Mouse (Mus musculus) spleen, postnatal 36 days (tissue): ENCODE measurements around the gene Tprkb.
A peak's percentile ranks its signal among the peaks of the same experiment; 100 is the strongest.
"Not testable (repeated sequence)": the region's sequence is repeated elsewhere in the genome, so short reads cannot be mapped to it uniquely, and the experiment has no call there.

Source experiments
- DNase-seq, 2 experiments: peaks; one replicate each; pipeline ENCODE4 v3.0.0; 2022; ENCODE audit warnings: low spot score in 2 of 2, mixed read lengths in 1 of 2

Tprkb gene

DNA sequence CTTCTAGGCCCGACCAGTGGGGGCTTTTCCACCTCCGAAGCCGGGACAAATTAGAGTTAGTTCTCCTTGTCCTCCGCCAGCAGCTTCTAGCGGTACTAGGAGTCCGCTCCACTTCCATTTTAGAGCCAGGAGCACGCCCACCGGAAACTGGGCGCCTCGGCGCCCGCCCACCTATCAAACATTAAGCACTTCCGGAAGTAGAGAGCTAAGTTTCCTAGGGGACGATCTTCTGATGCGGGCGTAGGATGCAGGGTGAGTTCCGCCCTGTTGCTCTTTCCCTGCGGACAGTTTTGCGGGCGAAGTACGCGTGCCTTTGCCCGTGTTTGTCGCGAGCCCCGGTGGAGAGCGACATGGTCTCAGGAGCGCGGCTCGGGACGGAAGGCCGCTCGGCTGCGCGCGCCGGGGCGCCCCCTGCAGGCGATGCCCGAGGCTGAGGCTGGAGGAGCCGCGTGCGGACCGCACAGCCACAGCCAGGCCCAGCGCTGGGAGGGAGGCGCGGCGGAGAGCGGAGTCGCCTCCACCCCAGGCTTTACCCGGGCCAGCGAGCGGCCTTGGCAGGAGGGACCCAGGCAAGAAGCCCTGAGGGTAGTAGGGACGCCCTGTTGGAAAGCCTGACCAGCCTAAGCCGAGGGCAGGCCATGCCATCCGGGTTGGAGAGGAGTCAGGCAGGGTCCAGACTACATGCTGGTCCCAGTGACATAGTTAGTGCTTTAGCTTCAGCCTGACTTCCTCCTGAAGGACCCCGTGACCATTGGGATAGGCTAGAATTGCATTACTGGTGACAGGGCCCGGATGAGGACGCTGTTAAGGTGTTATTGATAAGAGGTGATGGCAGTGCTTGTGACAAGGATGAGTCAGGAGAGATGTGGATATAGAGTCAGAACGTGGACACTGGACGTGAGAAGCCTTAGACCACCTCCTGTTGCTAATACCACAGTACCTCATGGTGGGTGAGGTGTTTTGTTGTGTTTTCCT, 4.2 kb downstream of the Tprkb start, which contains the start of gene Nat8f1:
Gene Nat8f1 (minus strand): TSS at position 149 of the 975 bp plus-strand sequence.
- peak; percentile 82 to 89 for DNase-seq

DNA sequence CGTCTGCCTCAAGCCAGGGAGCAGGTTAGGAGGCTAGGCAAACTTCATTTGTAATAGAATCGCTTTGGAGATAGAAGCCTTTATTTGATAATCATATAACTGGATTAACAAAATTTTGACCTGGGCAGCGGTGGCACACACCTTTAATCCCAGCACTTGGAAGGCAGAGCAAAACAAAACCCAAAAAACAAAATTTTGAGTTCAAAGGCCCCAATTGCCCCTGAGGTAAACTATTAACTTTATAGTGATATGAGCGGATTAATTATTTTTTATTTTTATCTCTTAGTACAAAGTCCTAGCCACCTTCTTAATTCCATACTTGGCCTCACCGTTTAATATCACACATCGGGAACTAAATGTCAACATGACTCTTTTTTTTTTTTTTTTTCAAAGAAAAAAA, 4.9 kb downstream of the Tprkb start:
- DNase-seq, result no peak

DNA sequence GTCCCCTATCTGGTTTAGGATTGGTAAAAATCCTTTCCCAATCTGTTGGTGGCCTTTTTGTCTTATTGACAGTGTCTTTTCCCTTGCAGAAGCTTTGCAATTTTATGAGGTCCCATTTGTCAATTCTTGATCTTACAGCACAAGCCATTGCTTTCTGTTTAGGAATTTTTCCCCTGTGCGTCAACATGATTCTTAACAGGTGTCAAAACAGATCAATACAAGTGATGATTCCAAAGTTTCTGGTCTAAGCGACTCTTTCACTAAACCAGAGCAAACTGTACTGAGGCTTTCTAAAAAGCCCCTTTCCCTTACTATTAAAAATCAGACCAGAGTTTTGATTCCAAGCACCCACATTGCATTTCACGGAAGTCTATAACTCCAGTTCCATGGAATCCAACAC, 6.7 kb downstream of the Tprkb start:
- not testable (repeated sequence) for DNase-seq

DNA sequence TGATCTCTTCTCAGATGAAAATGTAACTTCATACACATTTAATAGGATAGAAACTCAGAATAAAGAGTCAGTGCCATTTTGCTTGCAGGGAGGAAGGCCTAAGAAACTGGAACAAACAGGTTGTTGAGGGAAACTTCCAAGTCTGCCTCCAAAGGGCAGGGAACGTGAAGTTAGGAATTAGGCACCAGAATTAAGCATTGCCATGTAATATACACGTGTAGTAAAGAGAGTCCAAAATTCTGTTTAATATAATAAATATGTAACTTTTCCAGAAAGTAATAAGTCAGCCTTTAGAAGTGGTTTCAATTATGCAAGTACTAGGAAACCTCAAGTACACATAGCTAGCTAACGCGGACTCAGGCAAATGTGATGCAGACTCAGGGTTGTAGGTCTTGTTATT, 7.7 kb downstream of the Tprkb start:
- DNase-seq, result no peak

DNA sequence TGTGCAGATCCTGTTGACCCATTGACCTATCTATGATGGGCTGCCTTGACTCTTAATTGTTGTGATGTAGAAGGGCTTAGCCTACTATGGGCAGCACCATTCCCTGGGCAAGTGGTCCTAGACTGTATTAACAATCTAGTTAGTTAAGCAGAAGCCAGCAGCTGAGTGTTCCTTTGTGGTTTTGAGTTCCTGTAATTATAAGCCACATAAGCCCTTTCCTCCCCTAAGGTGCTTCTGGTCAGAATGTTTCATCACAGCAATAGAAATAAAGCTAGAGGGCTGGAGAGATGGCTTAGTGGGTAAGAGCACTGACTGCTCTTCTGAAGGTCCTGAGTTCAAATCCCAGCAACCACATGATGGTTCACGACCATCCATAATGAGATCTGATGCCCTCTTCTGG, 12.0 kb downstream of the Tprkb start:
- no peak for DNase-seq

DNA sequence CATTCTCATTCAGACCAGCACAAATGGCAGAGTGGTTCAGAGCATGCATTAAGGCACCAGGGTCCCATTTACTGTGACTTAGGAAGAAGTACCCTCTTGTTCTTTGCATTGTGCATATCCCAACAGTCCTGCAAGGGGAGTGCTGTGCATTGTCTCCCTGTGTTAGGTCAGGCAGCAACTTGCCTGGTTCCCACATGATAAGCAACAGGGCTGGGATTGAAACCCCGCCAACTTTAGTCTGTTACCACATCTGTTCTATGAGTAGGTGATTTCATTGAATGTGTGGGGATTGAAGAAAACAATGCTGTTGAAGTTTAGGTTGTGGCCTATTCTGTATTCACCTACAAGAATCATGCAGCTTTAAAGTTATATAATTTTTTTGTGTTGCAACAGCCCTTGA, 15.0 kb downstream of the Tprkb start:
- DNase-seq, result no peak

DNA sequence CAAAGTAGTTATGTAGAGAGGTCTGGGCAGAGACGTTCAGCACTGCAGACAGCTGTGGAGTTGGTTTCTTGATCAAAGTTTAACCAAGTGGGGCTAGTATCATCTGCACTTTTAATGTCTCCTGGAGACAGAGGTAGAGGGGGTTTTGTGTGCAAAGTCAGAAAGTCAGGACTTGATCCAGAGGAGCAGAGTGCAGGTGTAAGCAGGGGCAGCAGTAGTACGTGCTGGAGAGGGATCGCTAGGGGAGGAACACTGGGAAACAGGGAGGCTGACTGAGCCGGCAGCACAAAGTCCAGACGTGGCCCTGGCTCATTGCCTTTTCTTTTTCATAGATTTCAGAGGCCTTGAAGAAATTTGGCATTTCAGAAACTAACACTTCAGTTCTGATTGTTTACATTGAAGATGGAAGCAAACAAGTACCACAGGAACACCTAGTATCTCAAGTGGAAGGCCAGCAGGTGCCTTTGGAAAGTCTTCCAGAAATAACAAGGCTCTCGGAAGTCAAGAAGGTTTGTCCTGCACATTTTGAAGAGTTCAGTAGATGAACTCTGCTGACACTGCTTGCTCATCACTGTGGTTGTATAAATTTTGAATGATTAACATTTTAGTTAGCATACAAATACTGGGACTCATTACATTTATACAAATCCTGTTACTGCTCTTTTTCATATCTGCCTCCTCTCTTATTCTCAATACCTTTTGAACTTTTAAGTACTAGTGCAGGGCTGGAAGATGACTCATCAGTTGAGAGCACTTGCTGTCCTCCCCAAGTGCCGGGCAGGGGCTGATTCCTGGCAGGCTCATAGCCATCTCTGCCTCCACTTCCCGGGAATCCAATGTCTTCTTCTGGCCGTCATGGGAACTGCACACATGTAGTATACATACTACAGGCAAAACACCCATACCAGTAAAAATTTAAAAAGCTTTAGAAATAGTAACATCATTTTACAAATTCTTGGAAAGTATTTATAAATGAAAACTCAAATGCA, 16.1 kb downstream of the Tprkb start:
- no peak for DNase-seq

DNA sequence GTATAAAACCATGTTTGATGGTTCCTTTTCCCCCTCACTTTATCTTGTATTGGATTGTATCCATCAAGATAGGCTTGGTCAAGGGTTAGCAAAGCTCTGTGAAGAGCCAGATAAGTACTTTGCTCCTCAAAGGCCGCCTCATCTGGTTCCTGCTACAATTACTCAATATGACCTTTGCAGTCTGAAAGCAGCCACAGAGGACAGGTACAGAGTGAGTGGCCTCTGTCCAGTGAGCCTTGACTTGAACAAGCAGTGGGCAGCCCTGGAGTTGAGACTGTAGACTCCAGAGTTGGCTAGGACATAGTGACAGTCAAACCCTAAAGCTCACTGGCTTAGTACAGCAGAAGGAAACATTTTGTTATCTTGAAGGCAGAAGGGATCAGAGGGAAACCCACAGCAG, 17.6 kb downstream of the Tprkb start:
- DNase-seq, result no peak

DNA sequence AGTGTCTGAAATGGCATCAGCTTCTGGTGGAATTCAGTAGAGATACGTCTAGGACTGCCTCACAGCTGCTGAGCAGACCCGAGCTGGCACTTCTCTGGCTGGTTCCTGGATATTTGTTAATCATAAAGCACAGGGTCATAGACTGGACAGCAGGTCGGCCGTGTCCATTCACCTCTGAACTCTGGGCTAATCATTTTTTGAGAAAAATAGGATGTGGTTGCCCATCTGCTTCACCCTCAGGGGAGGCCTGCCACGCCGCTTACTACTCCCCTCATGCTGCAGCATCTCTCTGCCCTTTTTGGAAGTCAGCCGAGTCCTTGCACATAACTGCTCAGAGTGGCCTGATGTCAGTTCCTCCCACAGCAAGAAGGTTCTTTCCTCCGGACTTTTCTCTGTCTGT, 22.4 kb downstream of the Tprkb start:
- DNase-seq, result no peak

DNA sequence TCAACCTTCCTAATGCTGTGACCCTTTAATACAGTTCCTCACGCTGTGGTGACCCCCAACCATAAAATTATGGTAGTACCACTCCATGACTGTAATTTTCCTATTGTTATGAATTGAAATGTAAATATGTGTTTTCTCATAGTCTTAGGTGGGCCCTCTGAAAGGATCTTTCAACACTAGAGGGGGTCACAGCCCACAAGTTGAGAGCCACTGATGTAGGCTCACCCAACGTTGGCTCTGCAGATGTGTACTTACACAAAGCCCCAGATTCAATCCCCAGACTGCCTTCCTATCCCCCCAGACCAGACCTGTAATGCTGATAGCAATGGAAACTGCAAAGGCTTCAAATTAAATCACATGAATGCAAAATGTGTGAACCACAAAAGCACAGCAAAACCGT, 24.0 kb downstream of the Tprkb start:
- DNase-seq, result no peak

DNA sequence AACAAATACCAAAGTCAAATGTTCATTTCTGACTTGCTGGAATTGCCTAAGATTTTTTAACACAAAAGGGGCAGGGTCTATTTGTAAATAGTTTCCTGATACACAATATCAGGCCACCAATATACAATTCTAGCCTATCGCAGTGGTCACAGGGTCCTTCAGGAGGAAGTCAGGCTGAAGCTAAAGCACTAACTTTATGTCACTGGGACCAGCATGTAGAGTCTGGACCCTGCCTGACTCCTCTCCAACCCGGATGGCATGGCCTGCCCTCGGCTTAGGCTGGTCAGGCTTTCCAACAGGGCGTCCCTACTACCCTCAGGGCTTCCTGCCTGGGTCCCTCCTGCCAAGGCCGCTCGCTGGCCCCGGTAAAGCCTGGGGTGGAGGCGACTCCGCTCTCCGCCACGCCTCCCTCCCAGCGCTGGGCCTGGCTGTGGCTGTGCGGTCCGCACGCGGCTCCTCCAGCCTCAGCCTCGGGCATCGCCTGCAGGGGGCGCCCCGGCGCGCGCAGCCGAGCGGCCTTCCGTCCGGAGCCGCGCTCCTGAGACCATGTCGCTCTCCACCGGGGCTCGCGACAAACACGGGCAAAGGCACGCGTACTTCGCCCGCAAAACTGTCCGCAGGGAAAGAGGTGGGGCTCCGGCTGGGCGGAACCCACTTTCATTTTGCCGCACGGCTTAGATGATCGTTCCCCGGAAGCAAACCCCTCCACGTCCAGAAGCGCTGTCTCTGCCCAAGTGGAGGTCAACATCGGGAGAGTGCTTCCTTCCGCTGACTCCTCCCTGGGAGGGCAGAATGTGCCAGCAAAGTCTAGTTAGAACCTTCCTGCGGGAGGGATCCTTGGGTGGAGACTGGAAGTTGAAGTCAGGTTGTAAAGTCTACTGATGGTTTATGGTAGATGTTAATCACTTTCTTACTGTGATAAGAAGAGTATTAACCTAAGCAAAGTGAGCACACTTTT, 25.1 kb downstream of the Tprkb start:
- DNase-seq, result peak; percentile 78 to 80

DNA sequence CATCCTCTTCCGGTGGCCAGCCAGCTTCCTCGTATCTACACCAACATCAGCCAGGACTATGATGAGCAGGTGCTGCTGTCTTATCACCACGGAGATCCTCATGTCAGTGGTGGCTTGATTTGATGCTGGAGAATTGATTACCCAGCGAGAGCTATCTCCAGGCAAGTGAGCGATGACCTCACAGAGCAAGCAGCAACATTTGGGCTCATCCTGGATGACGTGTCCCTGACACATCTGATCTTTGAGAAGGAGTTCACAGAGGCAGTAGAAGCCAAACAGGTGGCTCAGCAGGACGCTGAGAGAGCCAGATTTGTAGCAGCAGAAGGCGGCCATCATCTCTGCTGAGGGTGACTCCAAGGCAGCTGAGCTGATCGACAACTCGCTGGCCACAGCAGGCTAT, 27.0 kb downstream of the Tprkb start:
- no peak for DNase-seq

DNA sequence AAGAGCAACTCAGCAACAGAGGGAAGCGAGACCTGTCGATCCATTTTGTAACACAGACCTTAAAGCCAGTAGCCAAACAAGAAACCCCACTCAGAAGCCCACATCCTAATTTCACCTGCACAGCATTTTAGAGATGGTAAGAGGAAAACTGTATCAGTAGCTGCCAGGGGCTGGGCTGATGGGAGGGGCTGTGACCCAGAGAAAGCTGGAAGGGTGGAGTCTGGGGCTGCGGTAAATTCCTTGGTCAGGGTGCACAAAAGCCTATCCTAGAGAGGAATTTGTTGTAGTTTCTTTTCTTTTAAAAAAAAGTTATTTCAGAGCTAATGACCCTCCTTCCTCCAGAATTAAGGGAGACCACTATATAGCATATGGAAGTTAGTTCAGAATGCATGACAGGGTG, 30.8 kb downstream of the Tprkb start:
- no peak for DNase-seq

DNA sequence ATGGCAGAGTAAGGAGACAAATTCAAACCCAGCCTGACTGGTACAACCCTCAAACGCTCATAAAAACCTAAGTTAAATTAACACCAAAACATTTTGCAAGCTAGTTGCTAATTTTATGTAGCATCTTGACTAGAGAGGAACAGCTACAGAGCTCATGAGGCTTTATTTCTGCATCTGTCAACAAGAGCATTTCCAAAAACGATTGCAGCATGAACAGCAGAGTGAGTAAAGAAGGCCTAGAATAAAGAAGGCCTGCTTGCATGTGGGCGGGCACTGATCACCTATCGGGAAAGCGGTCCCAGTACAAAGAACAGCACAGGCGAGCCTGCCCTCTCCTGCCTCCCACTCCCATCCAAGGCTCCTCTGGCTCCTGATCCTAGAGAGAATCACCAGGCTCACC, 36.9 kb downstream of the Tprkb start:
- DNase-seq, result no peak

DNA sequence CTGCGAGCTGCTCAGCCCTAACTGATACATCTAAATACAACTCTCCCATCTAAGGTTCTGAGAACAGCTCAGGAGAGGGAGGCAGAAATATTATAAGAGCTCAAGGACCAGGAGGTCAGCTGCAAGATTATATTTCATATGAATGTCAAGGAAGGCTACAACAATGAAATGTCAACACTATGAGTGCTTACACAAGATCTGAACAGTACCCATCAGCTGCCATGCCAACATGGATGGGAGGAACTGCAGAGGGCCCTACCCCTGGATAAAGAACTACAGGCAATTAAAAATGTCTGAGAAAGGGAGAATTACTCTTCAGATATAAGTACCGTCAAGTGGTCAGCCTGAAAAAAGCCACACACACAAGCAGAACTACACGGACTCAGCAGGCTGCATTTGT, 45.9 kb downstream of the Tprkb start:
- DNase-seq, result no peak

DNA sequence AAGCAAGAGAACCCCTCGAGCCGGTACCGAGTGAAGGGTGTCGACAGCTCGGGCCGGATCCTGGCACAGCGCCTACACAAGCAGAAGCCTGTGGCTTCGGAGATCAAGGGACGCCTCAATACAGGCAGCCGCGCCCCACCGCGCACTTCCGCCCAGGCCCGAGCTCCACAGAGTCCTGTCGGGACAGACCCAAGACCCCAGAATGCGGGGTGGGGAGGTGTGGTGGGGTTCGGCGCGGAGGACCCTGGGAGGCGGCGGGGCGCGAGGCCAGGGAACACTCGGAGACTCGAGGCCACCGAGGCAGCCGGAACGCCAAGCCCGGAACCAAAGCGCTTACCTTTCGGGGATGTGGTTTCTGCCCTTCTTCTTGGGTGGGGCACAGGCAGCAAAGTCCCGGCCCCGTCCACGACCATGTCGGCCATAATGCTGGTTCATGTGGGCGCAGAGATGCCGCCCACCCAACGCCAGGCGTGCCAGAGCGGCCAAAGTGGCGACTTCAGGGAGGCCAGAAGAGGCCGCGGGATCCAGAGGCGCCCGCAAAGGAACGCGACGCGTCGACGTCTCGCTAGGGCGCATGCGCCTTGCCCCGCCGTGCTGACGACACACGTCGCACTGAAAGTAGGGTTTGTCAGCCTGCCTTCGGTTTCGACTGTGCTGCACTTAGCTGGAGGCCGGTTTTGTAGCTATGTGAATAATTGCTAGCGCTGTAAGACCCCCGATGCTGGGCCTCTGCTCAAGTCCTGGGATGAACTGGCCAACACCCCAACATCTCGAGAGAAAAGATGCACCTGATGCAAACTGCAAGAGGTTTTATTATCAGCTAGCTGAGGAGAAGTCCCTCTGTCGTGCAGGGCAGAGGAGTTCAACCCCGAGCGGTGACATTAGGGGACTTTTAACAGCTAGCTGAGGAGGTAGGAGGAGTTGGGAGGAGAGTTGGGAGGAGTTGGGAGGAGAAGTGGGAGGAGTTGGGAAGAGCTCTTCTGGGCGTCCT, 49.7 kb downstream of the Tprkb start, which contains the start of gene Dusp11:
Gene Dusp11 (minus strand): TSS at position 567 of the 991 bp plus-strand sequence.
- DNase-seq, result peak; percentile 91 to 93

DNA sequence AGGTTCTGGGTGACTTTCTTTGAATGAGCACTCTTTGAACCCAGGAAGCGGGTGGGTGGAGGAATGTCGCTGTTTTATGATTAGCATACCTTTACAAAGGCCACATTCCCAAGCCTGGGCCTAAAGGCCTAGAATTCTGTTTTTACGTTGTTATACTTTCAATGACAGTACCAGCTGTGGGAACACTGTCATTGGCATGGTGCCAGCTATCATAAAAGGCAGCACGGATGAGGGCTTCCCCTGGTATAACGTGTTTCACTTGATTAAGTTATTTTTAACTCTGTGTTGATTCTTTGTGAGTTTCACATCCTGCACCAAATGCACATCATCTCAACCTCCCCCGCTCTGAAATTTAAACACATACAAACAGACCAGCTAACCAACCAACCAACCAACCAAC, 54.4 kb downstream of the Tprkb start:
- peak; percentile 69 to 78 for DNase-seq

DNA sequence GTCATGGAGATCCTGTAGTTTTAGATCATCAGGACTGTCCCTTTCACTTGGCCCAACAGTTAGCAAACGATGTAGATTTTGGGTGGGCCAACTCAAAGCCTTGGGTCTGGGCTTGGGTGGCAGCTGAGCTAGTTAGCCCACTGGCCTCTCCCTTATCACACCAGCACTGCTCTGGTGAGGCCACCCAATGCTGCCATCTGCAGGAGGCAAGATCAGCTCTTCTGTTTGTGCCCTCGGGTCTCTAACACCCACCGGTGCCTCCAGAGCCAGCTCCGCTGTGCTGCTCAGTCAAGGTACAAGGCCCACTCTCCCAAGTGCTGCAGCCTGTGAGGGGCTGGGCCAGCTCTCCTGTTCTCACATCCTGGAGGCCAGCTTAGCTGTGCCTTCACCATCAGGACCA, 55.0 kb downstream of the Tprkb start:
- DNase-seq, result peak; percentile 71 to 73

DNA sequence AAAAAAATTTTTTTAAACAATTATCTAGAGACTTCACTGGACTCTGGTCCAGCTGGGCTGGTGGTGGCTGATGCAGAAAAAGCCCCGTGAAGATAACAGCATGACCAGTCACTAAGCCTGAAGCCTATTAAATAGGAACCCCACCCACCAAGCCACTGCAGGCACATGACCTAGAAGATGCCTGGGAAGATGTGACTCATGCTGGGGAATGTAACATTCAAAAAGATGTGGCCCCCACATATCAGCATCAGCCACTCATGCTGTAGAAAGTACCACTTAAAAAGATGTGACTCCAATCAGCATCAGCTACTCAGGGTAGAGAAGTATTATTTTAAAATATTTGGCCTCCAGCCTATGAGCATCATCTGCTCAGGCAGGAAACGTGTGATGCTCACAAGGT, 58.2 kb downstream of the Tprkb start:
- DNase-seq, result no peak

DNA sequence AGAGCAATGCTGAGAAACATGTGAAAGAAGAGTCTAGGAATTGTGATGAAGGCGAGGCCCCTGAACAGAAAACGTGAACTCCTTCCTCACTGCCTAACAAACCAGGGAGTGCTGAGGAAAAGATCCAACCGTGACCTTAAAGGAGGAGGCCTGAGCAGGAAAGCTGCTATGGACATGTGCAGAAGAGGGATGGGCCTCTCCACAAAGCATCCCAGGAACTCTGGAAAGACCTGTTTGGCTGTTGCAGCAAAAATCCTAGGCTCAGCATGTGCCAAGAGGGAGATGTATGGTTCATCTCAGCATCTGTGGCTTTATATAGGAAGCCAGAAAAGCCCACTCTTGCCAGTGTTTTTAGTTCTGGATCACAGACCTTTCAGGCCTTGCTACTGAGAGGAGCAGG, 61.0 kb downstream of the Tprkb start:
- DNase-seq, result no peak
